8 mouse cellular contexts compared by ENCODE assay signal in the genomic region with DNA sequence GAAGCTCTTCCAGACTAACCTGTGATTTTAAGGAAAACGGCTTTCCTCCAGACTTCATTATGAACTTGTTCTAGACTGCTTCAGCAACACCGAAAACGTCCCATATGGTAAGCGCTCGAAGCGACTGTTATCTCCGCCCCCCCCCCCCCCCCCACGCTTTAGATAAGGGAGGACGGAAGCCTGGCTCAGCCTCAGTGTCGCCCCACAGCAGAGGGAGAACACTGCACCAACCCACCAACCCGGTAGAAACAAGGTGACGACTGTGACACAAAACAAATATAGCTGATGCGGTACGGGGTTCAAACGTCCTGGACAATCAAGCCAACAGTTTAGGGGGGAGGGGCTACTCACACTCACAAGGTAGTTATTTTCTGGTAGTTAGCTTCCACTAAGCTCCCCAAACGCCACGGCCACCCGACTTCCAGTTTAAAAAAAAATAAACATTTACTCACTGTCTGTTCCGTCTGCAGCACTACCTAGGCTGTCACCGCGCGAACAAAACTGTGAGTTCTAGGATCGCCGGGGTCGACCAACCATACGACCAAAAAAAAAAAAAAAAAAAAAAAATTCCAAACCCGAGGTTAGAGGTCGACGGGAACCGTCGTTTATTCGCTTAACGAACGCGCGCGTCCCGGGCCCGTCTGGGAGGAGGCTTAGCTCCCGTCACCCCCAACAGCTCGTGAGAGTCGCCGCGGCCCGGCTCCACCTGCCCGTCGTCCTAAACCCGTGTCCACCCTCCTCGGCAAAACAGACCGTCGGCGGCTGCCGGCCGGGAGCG. TPM values are rescaled to one million over a fixed set of nuclear protein-coding genes. Genes with fewer than 3 reads are reported as not detected.
DNase-seq lines count a peak whose midpoint lies in the region; ATAC-seq and TF ChIP-seq lines count a peak whose summit lies in the region.

No protein-coding gene starts in this region.

- H3K4me3 ChIP-seq in left cerebral cortex, adult 2 months, result peak overlapping the region; percentile 73
- H3K4me3 ChIP-seq in forebrain, embryonic 14.5 days (ENCODE audit: low read depth, low read length), result peak overlapping the region; percentile 76
- H3K4me3 ChIP-seq in midbrain, embryonic 16.5 days (ENCODE audit: low read depth, low read length), result peak overlapping the region; percentile 87
- H3K4me3 ChIP-seq in stomach, embryonic 16.5 days (replicated peaks; ENCODE audit: low read length), result peak overlapping the region; percentile 90

- DNase-seq in left cerebral cortex, adult 2 months (ENCODE audit: extremely low spot score in 1 of 2, low spot score in 2 of 2), result no peak
- no peak for DNase-seq in left cerebral cortex, adult 9 months (ENCODE audit: low spot score in 2 of 2)
- peak; percentile 34 for DNase-seq in cerebellum, adult 11 months
- DNase-seq in forebrain, embryonic 14.5 days (ENCODE audit: low spot score), result peak; percentile 60
- peak; percentile 87 for DNase-seq in induced T-regulatory cell, adult 2 months (ENCODE audit: low read depth)
- DNase-seq in liver, result peak; percentile 85

- intact Hi-C loops in left cerebral cortex, adult 2 months (cut with DNase I), result loop anchor here (1.0 kb wide), 1 partner anchor 17 kb away; the partner anchor contains the start of genes Bivm and Kdelc1

- H3K9ac ChIP-seq in forebrain, embryonic 14.5 days (ENCODE audit: low read length), result peak overlapping the region; percentile 71
- H3K9ac ChIP-seq in midbrain, embryonic 16.5 days (ENCODE audit: low read depth, low read length), result peak overlapping the region; percentile 77
- H3K9ac ChIP-seq in stomach, embryonic 16.5 days (ENCODE audit: low read length), result peak overlapping the region; percentile 87

- H3K36me3 ChIP-seq in forebrain, embryonic 14.5 days (ENCODE audit: control insufficient read depth, insufficient read depth, low read length), result peaks cover 16% of the 10 kb centered on the region
- H3K36me3 ChIP-seq in midbrain, embryonic 16.5 days (ENCODE audit: control insufficient read depth, insufficient read depth, low read length), result 0 out of 2 replicates have a peak, but pooled peaks cover 4% of the 10 kb centered on the region
- H3K36me3 ChIP-seq in stomach, embryonic 16.5 days (ENCODE audit: control insufficient read depth, insufficient read depth, low read length), result 0 out of 2 replicates have a peak, but pooled peaks cover 3% of the 10 kb centered on the region

- no peaks in the 10 kb centered on the region for H3K4me1 ChIP-seq in forebrain, embryonic 14.5 days (ENCODE audit: control insufficient read depth, insufficient read depth, low read length)
- peaks cover 13% of the 10 kb centered on the region for H3K4me1 ChIP-seq in midbrain, embryonic 16.5 days (ENCODE audit: control insufficient read depth, insufficient read depth, low read length)
- peaks cover 6% of the 10 kb centered on the region for H3K4me1 ChIP-seq in stomach, embryonic 16.5 days (ENCODE audit: control insufficient read depth, insufficient read depth, low read length)

- ATAC-seq in forebrain, embryonic 14.5 days, result peak; percentile 77
- peak; percentile 85 for ATAC-seq in midbrain, embryonic 16.5 days
- ATAC-seq in stomach, embryonic 16.5 days (ENCODE audit: insufficient read depth, low FRiP score), result peak; percentile 78

- no peak for TF ChIP-seq CTCF in left cerebral cortex, adult 2 months (IDR thresholded peaks at IDR 0.05)

- peak overlapping the region; percentile 63 for H3K27ac ChIP-seq in left cerebral cortex, adult 2 months
- peak overlapping the region; percentile 79 for H3K27ac ChIP-seq in forebrain, embryonic 14.5 days (ENCODE audit: low read depth, low read length)
- peak overlapping the region; percentile 74 for H3K27ac ChIP-seq in midbrain, embryonic 16.5 days (ENCODE audit: low read length)
- peak overlapping the region; percentile 93 for H3K27ac ChIP-seq in stomach, embryonic 16.5 days (ENCODE audit: low read length)

- peak overlapping the region; percentile 62 for H3K4me2 ChIP-seq in forebrain, embryonic 14.5 days (ENCODE audit: low read length)
- H3K4me2 ChIP-seq in midbrain, embryonic 16.5 days (ENCODE audit: low read length), result peak overlapping the region; percentile 75
- peak overlapping the region; percentile 65 for H3K4me2 ChIP-seq in stomach, embryonic 16.5 days (ENCODE audit: low read depth, low read length)

- WGBS in forebrain, embryonic 14.5 days, result under 1% methylated on average over 55 of the region's 55 CpGs
- WGBS in midbrain, embryonic 16.5 days, result under 1% methylated on average over 51 of the region's 55 CpGs
- WGBS in stomach, embryonic 16.5 days, result under 1% methylated on average over 55 of the region's 55 CpGs

- no peaks in the 10 kb centered on the region for H3K27me3 ChIP-seq in forebrain, embryonic 14.5 days (replicated peaks; ENCODE audit: control insufficient read depth, insufficient read depth, low read length)
- H3K27me3 ChIP-seq in midbrain, embryonic 16.5 days (ENCODE audit: control insufficient read depth, insufficient read depth, low read depth, low read length), result no peaks in the 10 kb centered on the region
- H3K27me3 ChIP-seq in stomach, embryonic 16.5 days (ENCODE audit: control insufficient read depth, insufficient read depth, low read length), result no peaks in the 10 kb centered on the region

- H3K9me3 ChIP-seq in forebrain, embryonic 14.5 days (replicated peaks; ENCODE audit: control insufficient read depth, low read length), result no peaks in the 10 kb centered on the region
- no peaks in the 10 kb centered on the region for H3K9me3 ChIP-seq in midbrain, embryonic 16.5 days (replicated peaks; ENCODE audit: control insufficient read depth, low read length, poor library complexity, severe bottlenecking)
- H3K9me3 ChIP-seq in stomach, embryonic 16.5 days (replicated peaks; ENCODE audit: control insufficient read depth, low read length), result no peaks in the 10 kb centered on the region

RNA-seq across cellular contexts. Expression of gene Tex30, which starts 0.6 kb away (rescaled TPM):
- total RNA-seq in left cerebral cortex, adult 2 months (2021), result 10 to 100 TPM in 1 of 2 experiments, 1 to 10 TPM in 1; 9.6 to 10.5 TPM
- polyA plus RNA-seq in forebrain, embryonic 14.5 days (2014; fragmentation: Nextera tagmentation; extraction: Ambion mirVana), result 76.0 and 84.9 TPM in 2 replicates
- polyA plus RNA-seq in midbrain, embryonic 16.5 days (2015; fragmentation: Nextera tagmentation; extraction: Ambion mirVana), result 39.7 and 43.5 TPM in 2 replicates
- 62.7 and 66.0 TPM in 2 replicates for polyA plus RNA-seq in stomach, embryonic 16.5 days (2015; fragmentation: Nextera tagmentation; extraction: Ambion mirVana)

RNA-seq across cellular contexts. Expression of gene Kdelc1, which starts 17.0 kb away (rescaled TPM):
- 1 to 10 TPM; 8.3 to 8.9 TPM for total RNA-seq in left cerebral cortex, adult 2 months (2021)
- polyA plus RNA-seq in forebrain, embryonic 14.5 days (2014; fragmentation: Nextera tagmentation; extraction: Ambion mirVana), result 34.4 and 39.2 TPM in 2 replicates
- polyA plus RNA-seq in midbrain, embryonic 16.5 days (2015; fragmentation: Nextera tagmentation; extraction: Ambion mirVana), result 26.0 and 26.6 TPM in 2 replicates
- 51.8 and 52.1 TPM in 2 replicates for polyA plus RNA-seq in stomach, embryonic 16.5 days (2015; fragmentation: Nextera tagmentation; extraction: Ambion mirVana)

RNA-seq across cellular contexts. Expression of gene Bivm, which starts 17.1 kb away (rescaled TPM):
- total RNA-seq in left cerebral cortex, adult 2 months (2021), result 10 to 100 TPM; 32.0 to 38.9 TPM
- 35.6 and 48.8 TPM in 2 replicates for polyA plus RNA-seq in forebrain, embryonic 14.5 days (2014; fragmentation: Nextera tagmentation; extraction: Ambion mirVana)
- polyA plus RNA-seq in midbrain, embryonic 16.5 days (2015; fragmentation: Nextera tagmentation; extraction: Ambion mirVana), result 29.7 and 31.4 TPM in 2 replicates
- 17.6 TPM in 2 replicates for polyA plus RNA-seq in stomach, embryonic 16.5 days (2015; fragmentation: Nextera tagmentation; extraction: Ambion mirVana)

RNA-seq across cellular contexts. Expression of gene Gm8251, which starts 39.9 kb away (rescaled TPM):
- not detected for total RNA-seq in left cerebral cortex, adult 2 months (2021)
- polyA plus RNA-seq in forebrain, embryonic 14.5 days (2014; fragmentation: Nextera tagmentation; extraction: Ambion mirVana), result 0.04 and 0.08 TPM in 2 replicates
- 0.04 TPM in 1 of 2 replicates, not detected in the other for polyA plus RNA-seq in midbrain, embryonic 16.5 days (2015; fragmentation: Nextera tagmentation; extraction: Ambion mirVana)
- polyA plus RNA-seq in stomach, embryonic 16.5 days (2015; fragmentation: Nextera tagmentation; extraction: Ambion mirVana), result 0.05 and 0.09 TPM in 2 replicates

RNA-seq across cellular contexts. Expression of gene Ercc5, which starts 45.9 kb away (rescaled TPM):
- total RNA-seq in left cerebral cortex, adult 2 months (2021), result 10 to 100 TPM; 24.6 TPM
- polyA plus RNA-seq in forebrain, embryonic 14.5 days (2014; fragmentation: Nextera tagmentation; extraction: Ambion mirVana), result 32.5 and 35.6 TPM in 2 replicates
- 28.6 and 33.2 TPM in 2 replicates for polyA plus RNA-seq in midbrain, embryonic 16.5 days (2015; fragmentation: Nextera tagmentation; extraction: Ambion mirVana)
- polyA plus RNA-seq in stomach, embryonic 16.5 days (2015; fragmentation: Nextera tagmentation; extraction: Ambion mirVana), result 18.9 and 19.2 TPM in 2 replicates

Comparison
In these comparisons a context has a peak if more than half of its experiments do, and no peak if none do; other contexts are left out.
1. DNase-seq: peak in cerebellum, adult 11 months (single experiment), forebrain, embryonic 14.5 days (single experiment), induced T-regulatory cell, adult 2 months (single experiment) and liver (single experiment); none in left cerebral cortex, adult 2 months (0 of 2) and left cerebral cortex, adult 9 months (0 of 2).
2. Peak in every context shown above with its lines, with median percentiles within 50 percentile points of each other: H3K27ac ChIP-seq, H3K4me3 ChIP-seq, ATAC-seq, H3K4me2 ChIP-seq and H3K9ac ChIP-seq.